Mouse (Mus musculus): ENCODE results near the gene B430306N03Rik.
"Not testable (repeated sequence)": the region's sequence is repeated elsewhere in the genome, so short reads cannot be mapped to it uniquely, and the experiment has no call there.

Gene B430306N03Rik

GRCm38 (mm10) chr17:48312124-48312523 lies 3.8 kb upstream of the B430306N03Rik start:
- no peak for DNase-seq (ENCODE audit: low read depth)

GRCm38 (mm10) chr17:48318686-48319085 lies 2.7 kb downstream of the B430306N03Rik start:
- DNase-seq (ENCODE audit: low read depth): no peak

- no peak for DNase-seq (ENCODE audit: low read depth)
Measured at GRCm38 (mm10) chr17:48321279-48321678, 5.3 kb downstream of the B430306N03Rik start.

GRCm38 (mm10) chr17:48323236-48323635 lies 7.3 kb downstream of the B430306N03Rik start:
- DNase-seq (ENCODE audit: low read depth): no peak

GRCm38 (mm10) chr17:48324258-48324657 lies 8.3 kb downstream of the B430306N03Rik start:
- no peak for DNase-seq (ENCODE audit: low read depth)

GRCm38 (mm10) chr17:48325093-48325492 lies 9.2 kb downstream of the B430306N03Rik start:
- DNase-seq (ENCODE audit: low read depth): no peak

GRCm38 (mm10) chr17:48325638-48326037 lies 9.7 kb downstream of the B430306N03Rik start:
- peak; percentile 22 for DNase-seq (ENCODE audit: low read depth)

GRCm38 (mm10) chr17:48326656-48327055 lies 10.7 kb downstream of the B430306N03Rik start:
- peak; percentile 12 for DNase-seq (ENCODE audit: low read depth)

- no peak for DNase-seq (ENCODE audit: low read depth)
Measured at GRCm38 (mm10) chr17:48332524-48332923, 16.6 kb downstream of the B430306N03Rik start.

- no peak for DNase-seq (ENCODE audit: low read depth)
Measured at GRCm38 (mm10) chr17:48334186-48334585, 18.2 kb downstream of the B430306N03Rik start.

- DNase-seq (ENCODE audit: low read depth): peak; percentile 81
Measured at GRCm38 (mm10) chr17:48336857-48337256, 20.9 kb downstream of the B430306N03Rik start.

GRCm38 (mm10) chr17:48340267-48340666 lies 24.3 kb downstream of the B430306N03Rik start:
- no peak for DNase-seq (ENCODE audit: low read depth)

GRCm38 (mm10) chr17:48341947-48342346 lies 26.0 kb downstream of the B430306N03Rik start:
- DNase-seq (ENCODE audit: low read depth): no peak

- no peak for DNase-seq (ENCODE audit: low read depth)
Measured at GRCm38 (mm10) chr17:48343065-48343464, 27.1 kb downstream of the B430306N03Rik start.

- DNase-seq (ENCODE audit: low read depth): no peak
Measured at GRCm38 (mm10) chr17:48345824-48346223, 29.9 kb downstream of the B430306N03Rik start.

GRCm38 (mm10) chr17:48346231-48346630 lies 30.3 kb downstream of the B430306N03Rik start, which contains the start of gene Trem2:
Trem2 (plus strand) TSS chr17:48346401.
- DNase-seq (ENCODE audit: low read depth): peak; percentile 60

- no peak for DNase-seq (ENCODE audit: low read depth)
Measured at GRCm38 (mm10) chr17:48346834-48347233, 30.9 kb downstream of the B430306N03Rik start.

GRCm38 (mm10) chr17:48347287-48347686 lies 31.3 kb downstream of the B430306N03Rik start:
- no peak for DNase-seq (ENCODE audit: low read depth)

- DNase-seq (ENCODE audit: low read depth): no peak
Measured at GRCm38 (mm10) chr17:48350681-48351193, 34.8 kb downstream of the B430306N03Rik start.

- DNase-seq (ENCODE audit: low read depth): not testable (repeated sequence)
Measured at GRCm38 (mm10) chr17:48352976-48353375, 37.0 kb downstream of the B430306N03Rik start.

- peak; percentile 93 for DNase-seq (ENCODE audit: low read depth)
Measured at GRCm38 (mm10) chr17:48355822-48356221, 39.9 kb downstream of the B430306N03Rik start.

- no peak for DNase-seq (ENCODE audit: low read depth)
Measured at GRCm38 (mm10) chr17:48357892-48358291, 42.0 kb downstream of the B430306N03Rik start.

GRCm38 (mm10) chr17:48359616-48360015 lies 43.7 kb downstream of the B430306N03Rik start, which contains the start of gene Treml1:
Treml1 (plus strand) TSS chr17:48359916.
- peak; percentile 40 for DNase-seq (ENCODE audit: low read depth)

- DNase-seq (ENCODE audit: low read depth): no peak
Measured at GRCm38 (mm10) chr17:48360462-48360861, 44.5 kb downstream of the B430306N03Rik start.
